In the genomic region with DNA sequence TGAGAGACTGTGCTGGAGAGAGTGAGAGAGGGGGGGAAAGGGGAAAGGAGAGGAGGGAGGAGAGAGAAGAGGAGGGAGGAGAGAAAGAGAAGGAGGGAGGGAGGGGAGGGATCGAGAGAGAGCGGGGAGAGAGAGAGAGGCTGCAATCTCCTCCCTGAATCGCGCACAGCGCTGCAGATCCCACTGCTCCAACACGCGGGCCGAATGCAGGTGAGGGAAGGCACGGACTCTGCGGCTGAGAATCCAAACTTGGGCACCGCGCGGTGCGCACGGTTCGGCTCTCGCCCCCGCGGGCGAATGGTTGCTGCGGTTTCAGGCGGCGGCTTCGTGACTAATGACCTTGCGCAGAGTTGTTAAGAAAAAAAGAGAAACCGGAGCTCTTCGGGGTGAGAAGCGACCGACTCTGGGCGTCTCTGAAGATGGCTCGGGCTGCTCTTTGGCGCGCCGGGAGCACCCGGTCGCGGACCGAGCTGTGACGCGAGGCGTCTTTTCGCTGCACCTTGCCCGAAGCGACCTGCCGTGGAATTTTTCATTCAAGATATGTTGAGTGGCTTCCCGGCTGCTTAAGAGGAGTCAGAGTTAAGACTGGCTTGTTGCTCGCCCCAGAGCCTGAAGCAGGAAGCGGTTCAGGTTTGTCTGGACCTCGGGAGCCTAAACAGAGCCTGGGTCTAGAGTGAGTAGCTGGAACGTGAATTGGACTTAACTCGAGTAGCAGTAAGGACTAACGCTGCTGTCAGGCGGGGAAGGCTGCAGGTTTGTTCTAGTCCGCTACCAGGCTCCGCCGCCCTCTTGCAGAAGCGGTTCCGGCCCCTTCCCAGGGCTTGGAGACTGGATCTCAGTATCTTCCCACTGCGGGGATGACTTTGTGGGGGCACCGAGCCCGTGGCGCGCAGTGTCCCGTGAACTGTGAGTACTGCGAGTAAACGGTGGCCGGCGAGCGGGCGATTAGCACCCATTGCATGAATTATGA, we compare ENCODE assay signal across 8 mouse cellular contexts. TPM values are rescaled to one million over a fixed set of nuclear protein-coding genes. Genes with fewer than 3 reads are reported as not detected.
DNase-seq lines count a peak whose midpoint lies in the region; ATAC-seq lines count a peak whose summit lies in the region.

A gene (plus strand): TSS at position 62 of the 970 bp plus-strand sequence.

- intact Hi-C loops in heart, postnatal 25 days (cut with DNase I), result loop anchor here (5.0 kb wide), 3 partner anchors 39 to 364 kb away; no protein-coding TSS in a partner anchor

- peak; percentile 69 for DNase-seq in R1 (ENCODE audit: low read depth, low spot score)
- peak; percentile 20 for DNase-seq in cerebellum, adult 8-10 months
- no peak for DNase-seq in heart, postnatal 25 days (ENCODE audit: low spot score)
- DNase-seq in layer of hippocampus, postnatal 10 days (ENCODE audit: low spot score in 2 of 2), result peak; percentile 54 to 69
- DNase-seq in lung, postnatal 14 days, result peak; percentile 7
- peak; percentile 81 for DNase-seq in right cerebral cortex, adult 18-20 months
- DNase-seq in urinary bladder, postnatal 4 days (ENCODE audit: low spot score in 2 of 2), result peak; percentile 49 to 65

- ATAC-seq in frontal cortex, adult (ENCODE audit: low TSS enrichment), result peak; percentile 18

RNA-seq across cellular contexts. Expression of the gene that starts here (rescaled TPM):
- 100 to 1,000 TPM; 110 to 115 TPM for total RNA-seq in heart, postnatal 25 days (2021)
- total RNA-seq in layer of hippocampus, postnatal 10 days (2021), result 10 to 100 TPM; 69.3 to 70.6 TPM
